Mouse (Mus musculus): ENCODE data around the gene Egr4. TPM values are rescaled to one million over a fixed set of nuclear protein-coding genes. Genes with fewer than 3 reads are reported as not detected.

The Egr4 gene
- polyA plus RNA-seq (2021; fragmentation: Nextera tagmentation): 22.2 and 26.3 TPM in 2 replicates
- long read RNA-seq, experiment 1, transcript Egr4-201 (2 exons, 2,148 nt): major isoform, 69 of 82 reads
- long read RNA-seq, experiment 1, partial matches to known transcripts: 0 of 82 reads
- long read RNA-seq, experiment 1, other reads (novel, unspliced or antisense): 13 of 82 reads
- long read RNA-seq, experiment 2, transcript Egr4-201 (2 exons, 2,148 nt): major isoform, 420 of 448 reads
- long read RNA-seq, experiment 2, partial matches to known transcripts: 24 of 448 reads
- long read RNA-seq, experiment 2, other reads (novel, unspliced or antisense): 4 of 448 reads

DNA sequence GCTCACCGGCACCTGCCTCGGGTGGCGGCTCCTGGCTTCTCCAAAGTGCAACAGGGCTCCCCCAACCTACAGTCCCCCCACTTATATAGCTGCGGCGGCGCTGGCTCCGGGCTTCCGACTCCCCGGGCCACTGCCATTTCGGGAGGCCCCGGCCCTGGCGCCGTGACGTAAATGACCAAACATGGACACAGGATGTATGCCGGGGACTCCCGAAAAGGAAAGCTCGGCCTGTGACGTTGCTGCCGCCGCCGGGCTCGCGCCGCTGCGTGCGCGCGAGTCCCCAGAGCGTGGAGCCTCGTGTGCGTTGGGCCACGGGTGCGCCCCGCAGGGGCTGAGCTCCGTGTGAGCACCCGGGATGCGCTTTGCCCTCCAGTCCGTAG, at the start of gene Egr4:
Gene Egr4, minus strand, starts transcription at position 59 of the 380 bp plus-strand sequence.

DNA sequence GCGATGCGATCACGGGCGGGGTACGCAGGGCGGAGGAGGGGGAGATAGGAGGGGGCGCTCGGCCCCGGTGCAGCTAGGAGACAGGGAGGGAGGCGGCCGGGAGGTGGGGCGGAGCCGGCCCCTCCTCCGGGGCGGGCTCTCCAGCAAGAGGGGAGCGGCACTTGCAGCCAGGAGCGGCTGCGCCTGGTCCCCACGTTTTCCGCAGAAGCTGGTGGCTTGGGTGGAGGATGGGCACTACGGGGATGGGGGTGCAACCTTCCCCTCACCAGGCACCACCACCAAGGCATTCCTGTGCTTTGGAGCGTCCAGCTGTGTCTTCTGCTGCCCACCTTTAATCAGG, 10.5 kb downstream of the Egr4 start, which contains the start of gene Fbxo41:
Gene Fbxo41, minus strand, starts transcription at position 84 of the 340 bp plus-strand sequence.

Other genes starting within 250 kb of the Egr4 start
- gene Sfxn5, start 180.2 kb downstream of the Egr4 start, polyA plus RNA-seq (2021; fragmentation: Nextera tagmentation): 232 and 411 TPM in 2 replicates
- gene Rab11fip5, start 139.0 kb downstream of the Egr4 start, polyA plus RNA-seq (2021; fragmentation: Nextera tagmentation): 7.0 and 7.7 TPM in 2 replicates
- gene Noto, start 89.7 kb downstream of the Egr4 start, polyA plus RNA-seq (2021; fragmentation: Nextera tagmentation): not detected in 2 replicates
- 23.2 and 24.0 TPM in 2 replicates for gene Smyd5, start 81.6 kb downstream of the Egr4 start, polyA plus RNA-seq (2021; fragmentation: Nextera tagmentation)
- gene Cct7, start 62.1 kb downstream of the Egr4 start, polyA plus RNA-seq (2021; fragmentation: Nextera tagmentation): 364 and 375 TPM in 2 replicates
- 21.4 and 23.7 TPM in 2 replicates for gene Pradc1, start 61.6 kb downstream of the Egr4 start, polyA plus RNA-seq (2021; fragmentation: Nextera tagmentation)
- gene Fbxo41, start 10.6 kb downstream of the Egr4 start, polyA plus RNA-seq (2021; fragmentation: Nextera tagmentation): 8.3 and 10.5 TPM in 2 replicates
- 0.49 and 0.55 TPM in 2 replicates for gene Alms1, start 73.9 kb upstream of the Egr4 start, polyA plus RNA-seq (2021; fragmentation: Nextera tagmentation)
- 0.30 and 0.79 TPM in 2 replicates for gene Nat8f7, start 199.6 kb upstream of the Egr4 start, polyA plus RNA-seq (2021; fragmentation: Nextera tagmentation)

All from layer of hippocampus, adult 6 months (tissue).